Mouse (Mus musculus) forebrain, embryonic 10.5 days (tissue): Measurements from ENCODE around the gene Dennd5b. TPM values are rescaled to one million over a fixed set of nuclear protein-coding genes. Genes with fewer than 3 reads are reported as not detected.

ENCODE experiments used
- DNase-seq: peaks from one replicate; pipeline ENCODE4 v3.0.0-alpha.2; 2017; ENCODE audit warnings: low spot score; ENCODE audit errors: extremely low spot score
- H3K27ac ChIP-seq: fragments of 300-500 bp; sonication (generic); 2 replicates; pipeline ENCODE4 v1.5.1; 2016; ENCODE audit warnings: mild to moderate bottlenecking
- H3K27me3 ChIP-seq: fragments of 300-500 bp; sonication (generic); 2 replicates; pipeline ENCODE4 v1.6.1; 2016; ENCODE audit warnings: mild to moderate bottlenecking; ENCODE audit not compliant: poor library complexity, severe bottlenecking
- H3K36me3 ChIP-seq: fragments of 300-500 bp; sonication (generic); replicated peaks from 2 replicates; pipeline ENCODE4 v1.6.1; 2016; ENCODE audit warnings: mild to moderate bottlenecking, moderate library complexity
- H3K4me1 ChIP-seq: fragments of 300-500 bp; sonication (generic); 2 replicates; pipeline ENCODE4 v1.6.1; 2016
- H3K4me3 ChIP-seq: fragments of 300-500 bp; sonication (generic); 2 replicates; pipeline ENCODE4 v1.5.1; 2016; ENCODE audit warnings: mild to moderate bottlenecking, moderate library complexity
- H3K9me3 ChIP-seq: fragments of 300-500 bp; sonication (generic); 2 replicates; pipeline ENCODE4 v1.6.1; 2016; ENCODE audit warnings: mild to moderate bottlenecking, moderate library complexity
- WGBS: fragments of 180-500 bp; shearing (Covaris S2); methylation state at CpG from one replicate; pipeline ENCODE4 v1.1.7; 2016; 5-methylcytosine and 5-hydroxymethylcytosine counted together
- polyA plus RNA-seq: library from polyadenylated mRNA; unstranded; fragments of >200 nt; fragmentation: Nextera tagmentation; extraction: Ambion mirVana; gene quantifications from 2 replicates; pipeline ENCODE4 v1.2.1, GENCODE M21; 2016

Gene Dennd5b
- polyA plus RNA-seq, 1 experiment from 2014 or later: 10.9 TPM

GRCm38 (mm10) chr6:149096233-149096632 lies 5.2 kb downstream of the Dennd5b start:
- H3K4me3 ChIP-seq: no peak overlapping the region
- peaks cover 21% of the 10 kb centered on the region for H3K4me1 ChIP-seq
- H3K36me3 ChIP-seq: peaks cover 6% of the 10 kb centered on the region; the same call in 1 of the 2 replicates
- 85% methylated on average over 2 of the region's 2 CpGs for WGBS
- H3K27ac ChIP-seq: no peak overlapping the region
- no peak for DNase-seq
- no peaks in the 10 kb centered on the region for H3K9me3 ChIP-seq
- no peaks in the 10 kb centered on the region for H3K27me3 ChIP-seq

- H3K4me3 ChIP-seq: no peak overlapping the region
- no peak for DNase-seq
- WGBS: 86% methylated on average over 6 of the region's 6 CpGs
- no peak overlapping the region for H3K27ac ChIP-seq
- H3K36me3 ChIP-seq: peaks cover 6% of the 10 kb centered on the region; the same call in 1 of the 2 replicates
- peaks cover 17% of the 10 kb centered on the region for H3K4me1 ChIP-seq
- no peaks in the 10 kb centered on the region for H3K9me3 ChIP-seq
- H3K27me3 ChIP-seq: no peaks in the 10 kb centered on the region
These were observed 6.1 kb downstream of the Dennd5b start for GRCm38 (mm10) chr6:149095389-149095788.

GRCm38 (mm10) chr6:149094555-149094954 lies 6.9 kb downstream of the Dennd5b start:
- Histone ChIP-seq H3K36me3 (peaks cover 6% of the 10 kb centered on the region; the same call in 1 of the 2 replicates), H3K27ac (no peak overlapping the region), H3K4me3 (no peak overlapping the region), H3K27me3 (no peaks in the 10 kb centered on the region), H3K4me1 (peaks cover 9% of the 10 kb centered on the region), H3K9me3 (no peaks in the 10 kb centered on the region)
- 85% methylated on average over 1 of the region's 1 CpGs for WGBS
- DNase-seq: no peak

- Histone ChIP-seq H3K27me3 (no peaks in the 10 kb centered on the region), H3K27ac (no peak overlapping the region), H3K4me1 (0 out of 2 replicates have a peak, but pooled peaks cover 3% of the 10 kb centered on the region), H3K9me3 (no peaks in the 10 kb centered on the region), H3K36me3 (peaks cover 6% of the 10 kb centered on the region; the same call in 1 of the 2 replicates), H3K4me3 (no peak overlapping the region)
- 66% methylated on average over 5 of the region's 5 CpGs for WGBS
- DNase-seq: no peak
These were observed 8.0 kb downstream of the Dennd5b start for GRCm38 (mm10) chr6:149093465-149093864.

GRCm38 (mm10) chr6:149092406-149092805 lies 9.1 kb downstream of the Dennd5b start:
- DNase-seq: no peak
- 96% methylated on average over 6 of the region's 6 CpGs for WGBS
- Histone ChIP-seq H3K27ac (no peak overlapping the region), H3K4me1 (0 out of 2 replicates have a peak, but pooled peaks cover 3% of the 10 kb centered on the region), H3K4me3 (no peak overlapping the region), H3K27me3 (no peaks in the 10 kb centered on the region), H3K9me3 (no peaks in the 10 kb centered on the region), H3K36me3 (peaks cover 6% of the 10 kb centered on the region; the same call in 1 of the 2 replicates)

GRCm38 (mm10) chr6:149077136-149077808 lies 24.2 kb downstream of the Dennd5b start:
- no peaks in the 10 kb centered on the region for H3K4me1 ChIP-seq
- no peak for DNase-seq
- peaks cover 41% of the 10 kb centered on the region for H3K36me3 ChIP-seq
- H3K4me3 ChIP-seq: no peak overlapping the region
- H3K27ac ChIP-seq: no peak overlapping the region
- WGBS: 81% methylated on average over 1 of the region's 1 CpGs
- no peaks in the 10 kb centered on the region for H3K9me3 ChIP-seq
- no peaks in the 10 kb centered on the region for H3K27me3 ChIP-seq

- DNase-seq: no peak
- 92% methylated on average over 4 of the region's 4 CpGs for WGBS
- H3K27ac ChIP-seq: no peak overlapping the region
These were observed 27.6 kb downstream of the Dennd5b start for GRCm38 (mm10) chr6:149073854-149074253.

GRCm38 (mm10) chr6:149072873-149073272 lies 28.6 kb downstream of the Dennd5b start:
- no peak overlapping the region for H3K4me3 ChIP-seq
- DNase-seq: no peak
- WGBS: 93% methylated on average over 3 of the region's 3 CpGs
- peaks cover 5% of the 10 kb centered on the region; the same call in 1 of the 2 replicates for H3K4me1 ChIP-seq
- H3K9me3 ChIP-seq: no peaks in the 10 kb centered on the region
- H3K27ac ChIP-seq: no peak overlapping the region
- H3K36me3 ChIP-seq: peaks cover 49% of the 10 kb centered on the region
- H3K27me3 ChIP-seq: no peaks in the 10 kb centered on the region

More at GRCm38 (mm10) chr6:149073854-149074253, 27.6 kb downstream of the Dennd5b start:
- H3K27me3 ChIP-seq: no peaks in the 10 kb centered on the region
- H3K9me3 ChIP-seq: no peaks in the 10 kb centered on the region
- H3K4me3 ChIP-seq: no peak overlapping the region
- H3K36me3 ChIP-seq: peaks cover 48% of the 10 kb centered on the region
- peaks cover 5% of the 10 kb centered on the region; the same call in 1 of the 2 replicates for H3K4me1 ChIP-seq

GRCm38 (mm10) chr6:149070592-149071124 lies 30.8 kb downstream of the Dennd5b start:
- no peaks in the 10 kb centered on the region for H3K27me3 ChIP-seq
- no peak for DNase-seq
- H3K9me3 ChIP-seq: no peaks in the 10 kb centered on the region
- H3K4me3 ChIP-seq: no peak overlapping the region
- H3K4me1 ChIP-seq: peaks cover 5% of the 10 kb centered on the region; the same call in 1 of the 2 replicates
- H3K36me3 ChIP-seq: peaks cover 43% of the 10 kb centered on the region
- 94% methylated on average over 4 of the region's 4 CpGs for WGBS
- no peak overlapping the region for H3K27ac ChIP-seq

GRCm38 (mm10) chr6:149063382-149063781 lies 38.1 kb downstream of the Dennd5b start:
- no peak for DNase-seq
- no peaks in the 10 kb centered on the region for H3K4me1 ChIP-seq
- no peaks in the 10 kb centered on the region for H3K9me3 ChIP-seq
- no peak overlapping the region for H3K27ac ChIP-seq
- no peak overlapping the region for H3K4me3 ChIP-seq
- H3K36me3 ChIP-seq: peaks cover 32% of the 10 kb centered on the region
- H3K27me3 ChIP-seq: no peaks in the 10 kb centered on the region

- Histone ChIP-seq H3K27ac (no peak overlapping the region), H3K36me3 (peaks cover 20% of the 10 kb centered on the region; the same call in 1 of the 2 replicates), H3K27me3 (no peaks in the 10 kb centered on the region), H3K4me1 (no peaks in the 10 kb centered on the region), H3K4me3 (no peak overlapping the region), H3K9me3 (no peaks in the 10 kb centered on the region)
- DNase-seq: no peak
- 87% methylated on average over 5 of the region's 5 CpGs for WGBS
These were observed 40.7 kb downstream of the Dennd5b start for GRCm38 (mm10) chr6:149060670-149061387.

- no peak for DNase-seq
- WGBS: 65% methylated on average over 3 of the region's 3 CpGs
These were observed 43.5 kb downstream of the Dennd5b start for GRCm38 (mm10) chr6:149057947-149058391.

GRCm38 (mm10) chr6:149054780-149055179 lies 46.7 kb downstream of the Dennd5b start:
- DNase-seq: no peak
- peaks cover 18% of the 10 kb centered on the region for H3K36me3 ChIP-seq
- no peaks in the 10 kb centered on the region for H3K4me1 ChIP-seq
- H3K27ac ChIP-seq: no peak overlapping the region
- no peak overlapping the region for H3K4me3 ChIP-seq
- WGBS: 87% methylated on average over 2 of the region's 2 CpGs
- no peaks in the 10 kb centered on the region for H3K27me3 ChIP-seq
- H3K9me3 ChIP-seq: no peaks in the 10 kb centered on the region

More at GRCm38 (mm10) chr6:149057947-149058391, 43.5 kb downstream of the Dennd5b start:
- H3K9me3 ChIP-seq: no peaks in the 10 kb centered on the region
- H3K27ac ChIP-seq: no peak overlapping the region
- no peaks in the 10 kb centered on the region for H3K4me1 ChIP-seq
- H3K4me3 ChIP-seq: no peak overlapping the region
- peaks cover 29% of the 10 kb centered on the region for H3K36me3 ChIP-seq
- H3K27me3 ChIP-seq: no peaks in the 10 kb centered on the region
